Mouse (Mus musculus): ENCODE results near the gene Tspyl4. TPM values are rescaled to one million over a fixed set of nuclear protein-coding genes. Genes with fewer than 3 reads are reported as not detected.

Gene Tspyl4
- polyA plus RNA-seq, 1 experiment from 2014 or later = 207 TPM

DNA sequence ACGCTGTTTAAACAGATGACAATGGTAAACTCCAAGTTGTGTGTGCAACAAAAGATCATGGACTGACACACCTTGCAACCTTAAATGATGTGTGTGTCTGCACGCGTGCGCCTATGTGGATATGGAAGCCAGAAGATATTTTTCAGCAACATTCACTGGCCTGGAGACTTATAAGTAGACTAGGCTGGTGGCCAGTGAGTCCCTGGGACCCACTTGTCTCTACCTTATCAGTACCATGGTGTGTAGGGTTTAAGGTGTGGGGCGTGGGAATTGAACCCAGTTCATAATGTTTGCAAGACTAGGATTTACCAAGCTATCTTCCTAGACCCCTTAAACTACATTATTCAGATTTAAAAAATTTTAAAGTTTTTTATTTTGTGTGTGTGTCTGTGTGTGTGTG lies 29.9 kb downstream of the Tspyl4 start:
- Histone ChIP-seq H3K9ac (replicated peaks) (no peak overlapping the region), H3K27me3 (no peaks in the 10 kb centered on the region), H3K27ac (no peak overlapping the region), H3K9me3 (no peaks in the 10 kb centered on the region), H3K36me3 (no peaks in the 10 kb centered on the region), H3K4me2 (replicated peaks) (no peak overlapping the region), H3K4me3 (replicated peaks) (no peak overlapping the region), H3K4me1 (replicated peaks) (no peaks in the 10 kb centered on the region)
- peak; percentile 69 for ATAC-seq
- 69% methylated on average over 5 of the region's 5 CpGs for WGBS

DNA sequence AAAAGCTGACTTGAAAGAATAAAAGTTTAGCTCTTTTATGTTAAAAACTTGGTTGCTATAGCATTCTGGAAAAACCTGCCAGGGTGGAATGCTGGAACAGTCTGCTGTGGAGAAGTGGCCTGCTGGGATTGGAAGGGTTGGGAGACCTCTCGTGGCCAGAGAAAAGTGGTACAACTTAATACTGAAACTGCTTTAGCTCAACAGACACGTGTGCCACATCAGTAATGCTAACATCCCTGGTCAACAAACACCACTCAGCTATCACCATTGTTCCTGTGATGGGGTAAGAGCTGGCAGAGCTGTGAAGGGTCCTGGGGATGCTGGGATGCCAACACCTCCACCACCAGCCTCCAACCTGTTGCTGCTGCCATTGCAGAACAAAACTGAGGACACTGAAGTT lies 31.1 kb downstream of the Tspyl4 start:
- WGBS = 2% methylated on average over 2 of the region's 2 CpGs
- H3K9me3 ChIP-seq = no peaks in the 10 kb centered on the region
- no peak overlapping the region for H3K4me3 ChIP-seq (replicated peaks)
- ATAC-seq = peak; percentile 88
- H3K36me3 ChIP-seq = no peaks in the 10 kb centered on the region
- H3K27me3 ChIP-seq = no peaks in the 10 kb centered on the region
- no peak overlapping the region for H3K27ac ChIP-seq
- no peak overlapping the region for H3K4me2 ChIP-seq (replicated peaks)
- no peaks in the 10 kb centered on the region for H3K4me1 ChIP-seq (replicated peaks)
- no peak overlapping the region for H3K9ac ChIP-seq (replicated peaks)

DNA sequence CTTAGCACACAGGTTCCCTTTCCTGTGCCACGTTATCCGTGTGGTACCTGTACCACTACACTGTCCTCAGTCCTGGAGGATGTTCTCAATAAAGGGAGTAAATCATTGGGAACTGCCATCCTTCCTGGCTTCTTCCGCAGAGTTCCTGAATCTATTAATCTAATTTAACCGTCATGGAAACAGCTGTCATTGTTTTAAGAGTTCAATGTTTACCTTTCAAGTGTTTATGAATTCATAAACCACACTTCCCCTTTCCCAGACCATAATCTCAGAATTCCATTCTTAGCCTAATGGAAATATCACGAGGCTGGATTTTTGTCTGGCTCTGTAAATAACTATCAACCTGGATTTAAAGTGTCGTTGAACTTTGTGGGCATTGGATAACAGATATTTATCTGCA lies 43.8 kb downstream of the Tspyl4 start:
- Histone ChIP-seq H3K27ac (no peak overlapping the region), H3K36me3 (no peaks in the 10 kb centered on the region), H3K9me3 (no peaks in the 10 kb centered on the region), H3K4me3 (replicated peaks) (no peak overlapping the region), H3K4me2 (replicated peaks) (no peak overlapping the region), H3K9ac (replicated peaks) (no peak overlapping the region), H3K27me3 (no peaks in the 10 kb centered on the region), H3K4me1 (replicated peaks) (no peaks in the 10 kb centered on the region)
- WGBS = 83% methylated on average over 6 of the region's 6 CpGs
- no peak for ATAC-seq

DNA sequence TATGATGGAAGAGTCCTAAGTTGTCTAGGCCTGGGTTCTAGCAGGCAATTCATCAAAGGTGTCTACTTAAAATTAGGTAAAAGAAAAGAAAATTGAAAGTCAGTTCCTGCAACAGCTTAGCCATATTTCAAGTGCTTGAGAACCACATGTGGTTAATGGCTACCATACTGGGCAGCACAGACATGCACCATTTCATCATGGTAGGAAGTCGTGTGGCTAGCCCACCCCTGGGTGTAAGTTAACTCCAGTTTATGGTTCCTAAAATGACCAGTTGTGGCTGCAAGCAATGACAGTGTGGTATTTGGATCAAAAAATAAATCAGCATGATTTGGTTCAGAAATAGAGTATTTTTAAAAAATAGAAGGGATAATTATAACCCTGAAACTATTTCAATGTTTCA lies 44.6 kb downstream of the Tspyl4 start:
- H3K27ac ChIP-seq = no peak overlapping the region
- H3K4me2 ChIP-seq (replicated peaks) = no peak overlapping the region
- H3K36me3 ChIP-seq = no peaks in the 10 kb centered on the region
- no peak for ATAC-seq
- no peak overlapping the region for H3K4me3 ChIP-seq (replicated peaks)
- H3K4me1 ChIP-seq (replicated peaks) = no peaks in the 10 kb centered on the region
- no peak overlapping the region for H3K9ac ChIP-seq (replicated peaks)
- H3K27me3 ChIP-seq = no peaks in the 10 kb centered on the region
- no peaks in the 10 kb centered on the region for H3K9me3 ChIP-seq
- 84% methylated on average over 1 of the region's 1 CpGs for WGBS

Other genes with a start within 250 kb of the Tspyl4 start
- 0.16 and 0.32 TPM in 2 replicates for gene Calhm5, start 200.9 kb upstream of the Tspyl4 start, polyA plus RNA-seq (2015; fragmentation: Nextera tagmentation; extraction: Ambion mirVana)
- gene Calhm6, start 169.5 kb upstream of the Tspyl4 start, polyA plus RNA-seq (2015; fragmentation: Nextera tagmentation; extraction: Ambion mirVana) = 0.19 and 0.31 TPM in 2 replicates
- 6.2 and 6.7 TPM in 2 replicates for gene Dse, start 89.7 kb upstream of the Tspyl4 start, polyA plus RNA-seq (2015; fragmentation: Nextera tagmentation; extraction: Ambion mirVana)
- gene Tspyl1, start 15.3 kb upstream of the Tspyl4 start, polyA plus RNA-seq (2015; fragmentation: Nextera tagmentation; extraction: Ambion mirVana) = 137 and 142 TPM in 2 replicates
- 0.05 TPM in 1 of 2 replicates, not detected in the other for gene Col10a1, start 92.5 kb downstream of the Tspyl4 start, polyA plus RNA-seq (2015; fragmentation: Nextera tagmentation; extraction: Ambion mirVana)
- gene Nt5dc1, start 121.1 kb downstream of the Tspyl4 start, polyA plus RNA-seq (2015; fragmentation: Nextera tagmentation; extraction: Ambion mirVana) = 2.7 and 2.8 TPM in 2 replicates
- 0.51 and 0.52 TPM in 2 replicates for gene Frk, start 186.0 kb downstream of the Tspyl4 start, polyA plus RNA-seq (2015; fragmentation: Nextera tagmentation; extraction: Ambion mirVana)